Mouse (Mus musculus) embryonic facial prominence, embryonic 11.5 days (tissue): Measurements from ENCODE around the gene Txnrd2. TPM values are rescaled to one million over a fixed set of nuclear protein-coding genes. Genes with fewer than 3 reads are reported as not detected.
A peak's percentile ranks its signal among the peaks of the same experiment; 100 is the strongest.

Source experiments
- ATAC-seq: fragments of 200-750 bp; cut with Nextera tagmentation; replicated peaks from 2 replicates; pipeline ENCODE4 v1.8.0; 2017; ENCODE audit warnings: low read depth; ENCODE audit not compliant: insufficient number of reproducible peaks, low FRiP score, low TSS enrichment
- DNase-seq: peaks from one replicate; pipeline ENCODE4 v3.0.0-alpha.2; 2015; ENCODE audit warnings: low spot score
- H3K27ac ChIP-seq: fragments of 300-500 bp; sonication (generic); replicated peaks from 2 replicates; pipeline ENCODE4 v1.5.1; 2014; ENCODE audit warnings: mild to moderate bottlenecking, low read depth, low read length, control low read depth
- H3K27me3 ChIP-seq: fragments of 300-500 bp; sonication (generic); 2 replicates; pipeline ENCODE4 v1.6.1; 2014; ENCODE audit warnings: mild to moderate bottlenecking, low read length, moderate library complexity, mixed read lengths; ENCODE audit not compliant: control insufficient read depth, insufficient read depth
- H3K36me3 ChIP-seq: fragments of 300-500 bp; sonication (generic); replicated peaks from 2 replicates; pipeline ENCODE4 v1.6.1; 2014; ENCODE audit warnings: low read depth, mild to moderate bottlenecking, low read length, moderate library complexity, mixed read lengths; ENCODE audit not compliant: control insufficient read depth, insufficient read depth
- H3K4me1 ChIP-seq: fragments of 300-500 bp; sonication (generic); 2 replicates; pipeline ENCODE4 v1.6.1; 2014; ENCODE audit warnings: low read length, mixed read lengths; ENCODE audit not compliant: control insufficient read depth, insufficient read depth
- H3K4me2 ChIP-seq: fragments of 300-500 bp; sonication (generic); 2 replicates; pipeline ENCODE4 v1.6.1; 2014; ENCODE audit warnings: low read depth, mild to moderate bottlenecking, control low read depth, low read length, moderate library complexity
- H3K4me3 ChIP-seq: fragments of 300-500 bp; sonication (generic); 2 replicates; pipeline ENCODE4 v1.5.1; 2014; ENCODE audit warnings: low read depth, low read length, control low read depth
- H3K9ac ChIP-seq: fragments of 300-500 bp; sonication (generic); replicated peaks from 2 replicates; pipeline ENCODE4 v1.6.1; 2014; ENCODE audit warnings: mild to moderate bottlenecking, control low read depth, low read length
- H3K9me3 ChIP-seq: fragments of 300-500 bp; sonication (generic); replicated peaks from 2 replicates; pipeline ENCODE4 v1.6.1; 2016; ENCODE audit warnings: mild to moderate bottlenecking, low read length, inconsistent platforms, mixed read lengths; ENCODE audit not compliant: control insufficient read depth
- WGBS: fragments of 180-500 bp; shearing (Covaris S2); extraction: QIAGEN DNeasy Blood & Tissue Kit; methylation state at CpG from one replicate; pipeline ENCODE4 v1.1.7; 2014; 5-methylcytosine and 5-hydroxymethylcytosine counted together
- polyA plus RNA-seq: library from polyadenylated mRNA; unstranded; fragments of >200 nt; fragmentation: Nextera tagmentation; extraction: Ambion mirVana; gene quantifications from 2 replicates; pipeline ENCODE4 v1.2.1, GENCODE M21; 2014

Txnrd2 gene
- polyA plus RNA-seq, 1 experiment from 2014 or later: 15.9 TPM

- H3K9ac ChIP-seq: no peak overlapping the region
- H3K4me1 ChIP-seq: peaks cover 2% of the 10 kb centered on the region
- no peak for DNase-seq
- no peak overlapping the region for H3K27ac ChIP-seq
- no peak overlapping the region for H3K4me3 ChIP-seq
- WGBS: 84% methylated on average over 14 of the region's 14 CpGs
- no peaks in the 10 kb centered on the region for H3K27me3 ChIP-seq
- no peaks in the 10 kb centered on the region for H3K36me3 ChIP-seq
- no peak for ATAC-seq
- H3K4me2 ChIP-seq: no peak overlapping the region
- H3K9me3 ChIP-seq: no peaks in the 10 kb centered on the region
Observed at GRCm38 (mm10) chr16:18388583-18389435, 37.4 kb upstream of the Txnrd2 start.

- no peak for ATAC-seq
- H3K9me3 ChIP-seq: no peaks in the 10 kb centered on the region
- no peak overlapping the region for H3K9ac ChIP-seq
- 56% methylated on average over 6 of the region's 6 CpGs for WGBS
- no peaks in the 10 kb centered on the region for H3K36me3 ChIP-seq
- H3K27ac ChIP-seq: no peak overlapping the region
- peaks cover 9% of the 10 kb centered on the region for H3K4me1 ChIP-seq
- H3K4me3 ChIP-seq: no peak overlapping the region
- no peak for DNase-seq
- no peaks in the 10 kb centered on the region for H3K27me3 ChIP-seq
- no peak overlapping the region for H3K4me2 ChIP-seq
Observed at GRCm38 (mm10) chr16:18390399-18390798, 35.8 kb upstream of the Txnrd2 start.

- H3K27ac ChIP-seq: no peak overlapping the region
- no peak overlapping the region for H3K4me2 ChIP-seq
- H3K4me3 ChIP-seq: no peak overlapping the region
- no peaks in the 10 kb centered on the region for H3K27me3 ChIP-seq
- H3K4me1 ChIP-seq: peaks cover 9% of the 10 kb centered on the region
- ATAC-seq (no peak), DNase-seq (no peak)
- no peak overlapping the region for H3K9ac ChIP-seq
- 93% methylated on average over 3 of the region's 3 CpGs for WGBS
- no peaks in the 10 kb centered on the region for H3K36me3 ChIP-seq
- H3K9me3 ChIP-seq: no peaks in the 10 kb centered on the region
Observed at GRCm38 (mm10) chr16:18391127-18391526, 35.1 kb upstream of the Txnrd2 start.

- peak overlapping the region; percentile 85; the same call in 1 of the 2 replicates for H3K9ac ChIP-seq
Observed at GRCm38 (mm10) chr16:18391728-18392127, 34.5 kb upstream of the Txnrd2 start.

GRCm38 (mm10) chr16:18392469-18393426 is 33.4 kb upstream of the Txnrd2 start:
- DNase-seq (peak; percentile 89), ATAC-seq (peak; percentile 79)
- H3K4me3 ChIP-seq: peak overlapping the region; percentile 83
- H3K36me3 ChIP-seq: peaks cover under 1% of the 10 kb centered on the region
- peak overlapping the region; percentile 96 for H3K4me2 ChIP-seq
- peak overlapping the region; percentile 85 for H3K9ac ChIP-seq
- peak overlapping the region; percentile 47 for H3K27ac ChIP-seq
- peaks cover 9% of the 10 kb centered on the region for H3K4me1 ChIP-seq
- no peaks in the 10 kb centered on the region for H3K9me3 ChIP-seq
- H3K27me3 ChIP-seq: no peaks in the 10 kb centered on the region
- WGBS: under 1% methylated on average over 60 of the region's 63 CpGs

More at GRCm38 (mm10) chr16:18391728-18392127, 34.5 kb upstream of the Txnrd2 start:
- ATAC-seq: no peak
- H3K4me3 ChIP-seq: no peak overlapping the region
- H3K36me3 ChIP-seq: no peaks in the 10 kb centered on the region
- H3K4me2 ChIP-seq: no peak overlapping the region
- WGBS: 93% methylated on average over 3 of the region's 3 CpGs
- no peaks in the 10 kb centered on the region for H3K27me3 ChIP-seq
- no peak for DNase-seq
- peaks cover 9% of the 10 kb centered on the region for H3K4me1 ChIP-seq
- no peak overlapping the region for H3K27ac ChIP-seq
- no peaks in the 10 kb centered on the region for H3K9me3 ChIP-seq

GRCm38 (mm10) chr16:18393595-18393994 is 32.6 kb upstream of the Txnrd2 start:
- peak overlapping the region; percentile 83 for H3K4me3 ChIP-seq
- no peak overlapping the region for H3K27ac ChIP-seq
- H3K9me3 ChIP-seq: no peaks in the 10 kb centered on the region
- H3K4me1 ChIP-seq: peaks cover 9% of the 10 kb centered on the region
- 56% methylated on average over 5 of the region's 5 CpGs for WGBS
- DNase-seq (no peak), ATAC-seq (no peak)
- peak overlapping the region; percentile 96 for H3K4me2 ChIP-seq
- H3K27me3 ChIP-seq: no peaks in the 10 kb centered on the region
- peaks cover 7% of the 10 kb centered on the region for H3K36me3 ChIP-seq
- peak overlapping the region; percentile 85; the same call in 1 of the 2 replicates for H3K9ac ChIP-seq

GRCm38 (mm10) chr16:18394056-18394455 is 32.1 kb upstream of the Txnrd2 start:
- no peak overlapping the region for H3K27ac ChIP-seq

More at GRCm38 (mm10) chr16:18394056-18394455, 32.1 kb upstream of the Txnrd2 start:
- DNase-seq: no peak
- Histone ChIP-seq H3K36me3 (peaks cover 8% of the 10 kb centered on the region), H3K4me2 (peak overlapping the region; percentile 96; the same call in 1 of the 2 replicates), H3K27me3 (no peaks in the 10 kb centered on the region), H3K9me3 (no peaks in the 10 kb centered on the region), H3K4me3 (no peak overlapping the region), H3K9ac (no peak overlapping the region; the same call in 1 of the 2 replicates), H3K4me1 (peaks cover 9% of the 10 kb centered on the region)
- WGBS: 82% methylated on average over 3 of the region's 3 CpGs
- no peak for ATAC-seq
